Mouse (Mus musculus) heart, adult 11 months (tissue): ENCODE data around the gene Inpp5e.
"Not testable (repeated sequence)": the region's sequence is repeated elsewhere in the genome, so short reads cannot be mapped to it uniquely, and the experiment has no call there.

Experiments
- DNase-seq: peaks from one replicate; pipeline ENCODE4 v3.0.0; 2022

Gene Inpp5e

GRCm38 (mm10) chr2:26417066-26417465, 8.1 kb upstream of the Inpp5e start:
- DNase-seq, result no peak

- no peak for DNase-seq
Measured at GRCm38 (mm10) chr2:26410931-26411411, 2.0 kb upstream of the Inpp5e start.

GRCm38 (mm10) chr2:26410091-26410490, 1.1 kb upstream of the Inpp5e start:
- DNase-seq, result no peak

- DNase-seq, result no peak
Measured at GRCm38 (mm10) chr2:26409362-26409761, 359 bp upstream of the Inpp5e start.

- DNase-seq, result no peak
Measured at GRCm38 (mm10) chr2:26403306-26403705, 5.7 kb downstream of the Inpp5e start.

GRCm38 (mm10) chr2:26402265-26402664, 6.7 kb downstream of the Inpp5e start:
- no peak for DNase-seq

GRCm38 (mm10) chr2:26401023-26401422, 8.0 kb downstream of the Inpp5e start:
- DNase-seq, result no peak

GRCm38 (mm10) chr2:26400296-26400695, 8.7 kb downstream of the Inpp5e start:
- no peak for DNase-seq

GRCm38 (mm10) chr2:26399647-26400046, 9.4 kb downstream of the Inpp5e start:
- DNase-seq, result peak; percentile 98

- peak; percentile 95 for DNase-seq
Measured at GRCm38 (mm10) chr2:26398978-26399377, 10.0 kb downstream of the Inpp5e start.

- DNase-seq, result peak; percentile 91
Measured at GRCm38 (mm10) chr2:26391617-26392016, 17.4 kb downstream of the Inpp5e start.

GRCm38 (mm10) chr2:26390954-26391353, 18.0 kb downstream of the Inpp5e start:
- no peak for DNase-seq

GRCm38 (mm10) chr2:26389154-26389690, 19.8 kb downstream of the Inpp5e start, which contains the start of the genes Entr1 and Pmpca:
Gene Entr1, minus strand, starts transcription at chr2:26389316.
Gene Pmpca, plus strand, starts transcription at chr2:26389339.
- peak; percentile 99 for DNase-seq

- no peak for DNase-seq
Measured at GRCm38 (mm10) chr2:26388682-26389153, 20.3 kb downstream of the Inpp5e start.

GRCm38 (mm10) chr2:26387713-26388112, 21.3 kb downstream of the Inpp5e start:
- no peak for DNase-seq

- not testable (repeated sequence) for DNase-seq
Measured at GRCm38 (mm10) chr2:26380871-26381270, 28.1 kb downstream of the Inpp5e start.

- peak; percentile 98 for DNase-seq
Measured at GRCm38 (mm10) chr2:26380131-26380771, 28.8 kb downstream of the Inpp5e start, which contains the start of gene Snapc4. Gene Snapc4, minus strand, starts transcription at chr2:26380653.

- DNase-seq, result no peak
Measured at GRCm38 (mm10) chr2:26372396-26372795, 36.6 kb downstream of the Inpp5e start.

GRCm38 (mm10) chr2:26368572-26368971, 40.4 kb downstream of the Inpp5e start:
- DNase-seq, result peak; percentile 98

- peak; percentile 90 for DNase-seq
Measured at GRCm38 (mm10) chr2:26367911-26368310, 41.1 kb downstream of the Inpp5e start.

GRCm38 (mm10) chr2:26364738-26365465, 44.1 kb downstream of the Inpp5e start:
- peak; percentile 98 for DNase-seq

GRCm38 (mm10) chr2:26363481-26363880, 45.5 kb downstream of the Inpp5e start:
- peak; percentile 90 for DNase-seq

- DNase-seq, result peak; percentile 90
Measured at GRCm38 (mm10) chr2:26362991-26363390, 46.0 kb downstream of the Inpp5e start.

GRCm38 (mm10) chr2:26360772-26361171, 48.2 kb downstream of the Inpp5e start, which contains the start of gene Card9:
Gene Card9, minus strand, starts transcription at chr2:26360918.
- DNase-seq, result peak; percentile 97
